Mouse (Mus musculus) right cerebral cortex, adult 2 months (tissue): Measurements from ENCODE around the gene 6820408C15Rik.

Experiments
- DNase-seq, 2 experiments: peaks; one replicate each; pipeline ENCODE4 v3.0.0; 2021 to 2022; ENCODE audit warnings: low spot score in 2 of 2

Gene 6820408C15Rik

GRCm38 (mm10) chr2:152415287-152415686 lies at the start of gene 6820408C15Rik:
Gene 6820408C15Rik (plus strand): TSS chr2:152415587.
- DNase-seq, result no peak

DNA sequence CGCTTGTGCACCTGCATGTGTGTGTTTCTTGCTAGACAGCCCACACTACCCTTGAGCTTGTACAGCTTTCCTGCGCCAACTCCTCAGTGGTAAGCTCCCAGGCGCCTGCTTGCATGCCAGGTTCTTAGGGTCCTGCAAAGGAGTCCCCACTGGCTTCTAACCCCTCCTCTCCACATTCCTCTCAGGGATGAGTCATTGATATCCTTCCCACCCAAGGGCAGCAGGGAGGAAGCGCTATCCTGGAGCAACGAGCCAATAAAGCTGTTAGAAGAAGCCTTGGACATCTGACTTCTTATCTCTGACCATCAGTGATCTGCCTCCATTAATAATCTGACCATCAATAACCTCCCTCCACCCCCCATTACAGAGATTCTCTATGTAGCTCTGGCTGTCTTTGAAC lies 47.5 kb upstream of the 6820408C15Rik start:
- no peak for DNase-seq

DNA sequence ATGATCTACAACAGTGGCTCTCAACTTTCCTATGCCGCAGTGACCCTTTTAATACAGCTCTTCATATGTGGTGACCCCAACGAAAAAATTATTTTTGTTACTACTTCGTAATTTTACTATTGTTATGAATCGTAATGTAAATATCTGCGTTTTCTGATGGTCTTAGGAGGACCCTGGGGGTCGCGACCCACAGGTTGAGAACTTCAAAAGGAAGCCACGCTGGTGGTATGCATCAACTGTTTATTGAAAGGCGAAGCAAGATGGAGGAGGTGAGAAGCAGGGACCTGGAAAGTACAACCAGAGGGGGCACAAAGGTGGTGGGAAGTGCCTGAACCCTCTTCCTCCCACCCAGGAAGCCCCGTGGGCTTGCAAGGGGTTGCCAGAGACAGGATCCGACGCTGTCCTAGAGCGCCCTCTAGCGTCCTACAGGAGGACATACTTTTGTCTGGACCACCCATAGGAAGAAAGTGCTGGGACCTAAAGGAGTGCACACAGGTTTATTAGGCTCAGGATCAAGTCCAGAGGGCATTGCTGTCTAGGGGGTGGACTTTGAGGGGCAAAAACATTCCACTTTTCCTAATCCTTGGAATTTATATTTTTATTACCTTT lies 46.8 kb upstream of the 6820408C15Rik start:
- peak; percentile 14 to 42 for DNase-seq

GRCm38 (mm10) chr2:152372104-152372503 lies 43.3 kb upstream of the 6820408C15Rik start:
- DNase-seq, result no peak

- DNase-seq, result no peak
Observed at GRCm38 (mm10) chr2:152372661-152373060, 42.7 kb upstream of the 6820408C15Rik start.

DNA sequence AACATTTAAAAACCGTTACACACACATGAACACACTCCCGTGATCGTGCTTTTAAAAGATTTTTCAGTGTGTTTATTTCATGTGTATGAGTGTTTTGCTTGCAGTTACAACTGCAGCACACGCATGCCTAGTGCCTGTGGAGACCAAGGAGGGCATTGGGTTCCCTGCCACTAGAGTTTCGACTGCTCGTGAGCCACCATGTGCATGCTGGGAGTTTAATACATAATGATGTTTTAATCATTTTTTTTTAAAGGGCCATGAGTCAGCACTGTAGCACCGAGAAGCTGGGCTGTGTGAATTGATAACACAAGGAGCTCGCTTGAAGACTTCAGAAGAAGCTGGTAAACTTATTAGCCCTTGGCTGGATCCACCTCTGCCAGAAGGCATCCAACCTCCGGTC lies 41.8 kb upstream of the 6820408C15Rik start:
- DNase-seq, result no peak

DNA sequence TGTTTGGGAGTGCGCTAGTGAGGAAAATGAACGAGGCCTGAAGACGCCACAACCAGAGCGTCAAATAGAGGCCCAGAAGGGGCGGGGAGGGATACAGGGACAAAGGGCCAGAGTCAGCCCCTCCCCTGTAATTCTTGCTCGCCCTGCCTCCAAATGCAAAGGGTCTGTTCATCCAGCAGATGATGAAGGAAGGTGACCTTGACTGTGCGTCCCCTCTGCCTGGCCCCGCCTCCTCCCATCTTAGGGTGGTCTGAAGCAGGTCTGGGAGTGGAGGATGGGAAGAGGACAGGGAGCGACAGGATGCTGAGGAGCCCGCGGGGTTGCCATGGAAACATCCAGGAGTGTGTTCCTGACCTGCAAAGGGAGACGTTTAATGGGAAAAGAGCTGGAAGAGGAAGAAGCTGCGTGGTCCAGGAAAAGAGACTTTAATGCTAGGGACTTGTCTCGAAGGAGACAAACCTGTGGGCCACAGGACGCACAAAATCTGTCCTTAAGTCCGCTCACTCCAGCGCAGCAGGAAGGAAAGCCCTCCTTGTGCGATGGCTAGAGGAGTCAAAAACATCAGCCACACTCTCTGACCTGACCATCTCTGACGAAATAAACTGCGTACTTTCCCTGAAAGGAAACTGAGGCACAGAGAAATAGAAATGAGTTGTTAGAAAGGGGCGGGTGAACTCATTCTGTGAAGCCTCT lies 39.6 kb upstream of the 6820408C15Rik start:
- peak; percentile 65 to 70 for DNase-seq

- peak; percentile 62 to 73 for DNase-seq
Observed at GRCm38 (mm10) chr2:152376345-152376741, 39.0 kb upstream of the 6820408C15Rik start, which contains the start of gene Nrsn2. Gene Nrsn2 (minus strand): TSS chr2:152376638.

- DNase-seq, result no peak
Observed at GRCm38 (mm10) chr2:152384191-152384590, 31.2 kb upstream of the 6820408C15Rik start.

DNA sequence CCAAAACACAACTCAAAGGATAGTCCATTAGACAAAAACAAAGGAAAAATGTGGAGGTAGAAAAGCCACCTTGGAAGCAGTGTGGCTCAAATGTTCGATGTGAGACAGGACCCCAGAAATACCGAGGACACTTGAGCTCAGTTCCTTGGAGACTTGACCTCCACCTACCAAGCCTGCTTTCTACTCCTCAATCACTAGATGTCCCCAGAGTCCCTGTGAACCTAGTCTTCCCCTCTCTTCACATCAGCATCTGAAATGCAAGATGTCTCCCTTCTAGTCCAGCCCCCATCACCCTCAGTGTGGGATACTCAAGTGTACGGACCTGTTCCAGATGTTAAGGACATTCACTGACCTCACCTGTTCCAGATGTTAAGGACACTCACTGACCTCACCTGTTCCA lies 22.6 kb upstream of the 6820408C15Rik start:
- peak in 1 of 2 experiments; percentile 54 for DNase-seq

- DNase-seq, result no peak
Observed at GRCm38 (mm10) chr2:152393225-152394017, 22.0 kb upstream of the 6820408C15Rik start.

- DNase-seq, result peak in 1 of 2 experiments; percentile 25
Observed at GRCm38 (mm10) chr2:152395271-152395920, 20.0 kb upstream of the 6820408C15Rik start.

GRCm38 (mm10) chr2:152396110-152397003 lies 19.0 kb upstream of the 6820408C15Rik start:
- DNase-seq, result peak; percentile 83 to 85

GRCm38 (mm10) chr2:152397004-152397589 lies 18.3 kb upstream of the 6820408C15Rik start:
- peak; percentile 78 to 84 for DNase-seq

DNA sequence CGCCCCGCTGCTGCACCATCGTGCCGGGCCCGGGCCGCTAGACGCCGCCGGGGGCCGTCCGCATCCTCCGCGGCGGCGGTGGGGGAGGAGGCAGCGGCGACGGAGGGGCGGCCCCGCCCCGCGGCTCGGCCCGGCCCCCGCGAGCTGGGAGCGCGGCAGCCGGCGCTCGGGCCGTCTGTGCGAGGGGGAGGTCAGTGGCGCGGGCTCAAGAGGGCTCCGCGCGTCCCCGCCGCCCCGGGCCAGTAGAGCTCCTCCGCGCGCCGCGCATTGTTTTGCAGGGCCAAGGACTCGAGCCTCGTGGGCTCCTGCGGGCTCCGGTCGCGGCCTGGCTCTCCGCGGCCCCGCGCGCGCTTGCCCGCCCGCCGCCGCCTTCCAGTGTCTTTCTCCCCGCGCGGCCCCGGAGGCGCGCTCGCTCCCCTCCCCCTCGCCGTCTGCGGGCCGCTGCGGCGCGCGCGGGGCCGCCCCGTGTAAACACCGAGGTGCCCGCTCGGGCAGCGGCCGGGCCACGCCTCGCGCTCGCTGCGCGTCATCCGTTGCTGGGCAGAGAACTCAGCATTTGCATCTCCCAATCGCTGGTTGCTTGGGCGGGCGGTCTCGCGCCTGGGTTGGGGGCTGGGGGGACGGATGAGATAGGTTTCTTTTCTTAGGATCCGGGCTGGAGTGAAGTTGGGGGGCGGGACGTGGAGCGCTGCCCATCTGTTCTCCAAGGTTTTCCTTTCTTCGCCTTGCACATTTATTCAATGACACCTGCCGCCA lies 17.5 kb upstream of the 6820408C15Rik start, which contains the start of gene Sox12:
Sox12 (minus strand) TSS at position 384 of the 756 bp plus-strand sequence.
- DNase-seq, result peak; percentile 99

DNA sequence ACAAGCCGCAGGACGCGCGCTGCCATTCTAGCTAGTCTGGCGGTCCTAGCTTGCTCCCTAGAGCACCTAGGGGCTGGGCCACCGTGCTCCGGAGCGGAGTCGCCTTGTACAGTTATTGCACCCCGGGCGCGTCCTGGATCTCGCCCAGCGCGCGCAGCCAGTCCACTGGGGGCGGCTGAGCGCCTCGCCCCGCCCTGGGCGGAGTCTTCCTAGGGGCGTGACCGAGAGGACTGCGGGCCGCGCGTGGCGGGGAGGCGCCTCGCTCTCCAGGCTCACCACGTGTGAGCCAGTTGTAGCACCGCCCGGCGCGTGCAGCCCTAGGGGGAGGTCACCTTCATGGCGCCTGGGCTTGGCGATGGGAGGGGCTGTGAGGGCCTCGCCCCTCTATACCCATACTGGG lies 16.7 kb upstream of the 6820408C15Rik start:
- DNase-seq, result peak; percentile 83 to 88

GRCm38 (mm10) chr2:152399122-152399542 lies 16.3 kb upstream of the 6820408C15Rik start:
- DNase-seq, result no peak

DNA sequence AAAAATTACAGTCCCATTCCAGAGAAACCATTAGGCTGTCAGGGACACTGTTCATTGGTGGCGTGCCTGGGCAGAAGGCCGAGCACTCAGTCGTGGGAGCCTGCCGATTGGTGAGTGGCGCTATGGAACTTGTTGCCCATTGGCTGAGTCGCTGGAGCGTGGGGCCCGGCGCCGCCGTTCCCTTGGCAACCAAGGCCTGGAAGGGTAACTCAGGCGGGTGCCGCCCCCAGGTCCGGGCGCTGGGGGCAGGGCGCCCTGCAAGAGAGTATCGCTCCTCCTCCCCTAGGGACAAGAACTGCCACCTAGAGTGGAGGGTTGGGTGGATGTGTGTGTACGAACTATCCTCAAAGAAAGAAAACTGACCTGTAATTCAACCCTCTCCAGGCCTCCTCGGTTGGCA lies 9.3 kb upstream of the 6820408C15Rik start:
- DNase-seq, result peak; percentile 98

DNA sequence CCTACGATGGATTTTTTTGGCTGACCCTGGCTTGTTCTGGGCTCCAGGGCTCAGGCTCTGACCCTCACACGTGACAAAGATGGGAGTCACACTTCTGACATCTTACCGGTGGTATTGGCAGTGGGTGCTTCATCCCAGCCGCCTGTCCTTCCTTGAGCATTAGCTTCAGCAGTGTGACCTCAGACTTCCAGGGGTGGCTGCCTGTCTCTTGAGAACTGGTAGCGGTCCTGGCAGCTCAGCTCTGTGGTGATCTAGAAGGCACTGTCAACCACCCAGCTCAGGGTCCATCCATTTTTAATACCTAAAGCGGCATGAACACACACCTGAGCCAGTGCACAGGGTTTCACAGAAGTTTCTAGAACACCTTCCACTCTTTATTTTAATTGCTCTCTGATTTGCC lies 5.6 kb upstream of the 6820408C15Rik start:
- DNase-seq, result no peak

- peak; percentile 65 to 75 for DNase-seq
Observed at GRCm38 (mm10) chr2:152410971-152411371, 4.4 kb upstream of the 6820408C15Rik start.
